In the genomic region with DNA sequence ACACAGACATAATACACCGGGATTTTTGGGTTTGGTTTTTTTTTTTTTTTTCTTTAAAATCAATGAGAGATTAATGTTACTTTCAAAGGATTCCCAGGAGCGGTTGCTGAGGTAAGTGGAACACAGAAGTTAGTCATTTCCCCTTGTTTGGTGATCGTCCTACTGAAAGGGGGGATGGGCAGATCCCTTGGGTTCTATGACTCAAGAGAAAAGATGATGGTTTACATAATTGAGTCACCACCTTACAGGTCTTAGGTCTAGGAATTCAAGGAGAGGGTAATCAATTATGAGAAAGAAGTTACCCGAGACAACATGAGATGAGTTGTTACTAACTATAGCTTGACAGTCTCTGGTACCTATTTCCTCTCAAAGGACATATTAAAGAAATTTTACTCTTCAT, we compare ENCODE assay signal across 17 mouse cellular contexts.
"Had no signal": no experiment of that assay in that cellular context is flagged by ENCODE, and none has a peak within 500 bp of the region (broad histone marks: within the 10 kb centered on the region; RNA-seq: fewer than 3 reads in every experiment).

No protein-coding gene starts in this region.

- H3K36me3 ChIP-seq: lung, embryonic 15.5 days; midbrain, embryonic 13.5 days; midbrain, embryonic 15.5 days; neural tube, embryonic 12.5 days; stomach, embryonic 15.5 days had no signal

- H3K4me1 ChIP-seq: lung, embryonic 15.5 days; megakaryocyte, embryonic 14.5 days; neural tube, embryonic 12.5 days; stomach, embryonic 15.5 days had no signal

- H3K27ac ChIP-seq: lung, embryonic 15.5 days; macrophage; midbrain, embryonic 13.5 days; midbrain, embryonic 15.5 days; neural tube, embryonic 12.5 days; stomach, embryonic 15.5 days; stomach, postnatal 0 days had no signal

- H3K9ac ChIP-seq: liver, postnatal 0 days; lung, embryonic 15.5 days; midbrain, embryonic 13.5 days; midbrain, embryonic 15.5 days; neural tube, embryonic 12.5 days; stomach, embryonic 15.5 days had no signal

- H3K27me3 ChIP-seq: lung, embryonic 15.5 days; megakaryocyte, embryonic 14.5 days; midbrain, embryonic 13.5 days; midbrain, embryonic 15.5 days; neural tube, embryonic 12.5 days; stomach, embryonic 15.5 days had no signal

- DNase-seq: liver, postnatal 0 days; lung, adult 2 months; lung, postnatal 14 days; lung, postnatal 36 days; right cerebral cortex, postnatal 14 days; thymus, adult 18-20 months; thymus, postnatal 14 days; thymus, postnatal 36 days had no signal

- H3K4me3 ChIP-seq: lung, embryonic 15.5 days; megakaryocyte, embryonic 14.5 days; midbrain, embryonic 13.5 days; midbrain, embryonic 15.5 days; neural tube, embryonic 12.5 days; stomach, embryonic 15.5 days had no signal

- H3K4me2 ChIP-seq: lung, embryonic 15.5 days; midbrain, embryonic 11.5 days; midbrain, embryonic 13.5 days; midbrain, embryonic 15.5 days; neural tube, embryonic 12.5 days; stomach, embryonic 15.5 days had no signal

- H3K9me3 ChIP-seq: lung, embryonic 15.5 days; midbrain, embryonic 13.5 days; midbrain, embryonic 15.5 days; neural tube, embryonic 12.5 days; stomach, embryonic 15.5 days had no signal
